Mouse (Mus musculus) midbrain, postnatal 0 days (tissue): ENCODE data around the gene Ankrd52. TPM values are rescaled to one million over a fixed set of nuclear protein-coding genes. Genes with fewer than 3 reads are reported as not detected.

Source experiments
- ATAC-seq: fragments of 200-750 bp; cut with Nextera tagmentation; 2 replicates; pipeline ENCODE4 v1.8.0; 2017; ENCODE audit warnings: moderate number of reproducible peaks, mild to moderate bottlenecking, moderate TSS enrichment, moderate library complexity; ENCODE audit not compliant: low FRiP score
- DNase-seq: peaks from one replicate; pipeline ENCODE4 v3.0.0-alpha.2; 2015; ENCODE audit warnings: low spot score
- H3K27ac ChIP-seq: fragments of 300-500 bp; sonication (generic); 2 replicates; pipeline ENCODE4 v1.5.1; 2014; ENCODE audit warnings: low read depth, mild to moderate bottlenecking, low read length, mixed read lengths
- H3K27me3 ChIP-seq: fragments of 300-500 bp; sonication (generic); 2 replicates; pipeline ENCODE4 v1.6.1; 2014; ENCODE audit warnings: low read length, control low read depth, mixed read lengths; ENCODE audit not compliant: insufficient read depth
- H3K36me3 ChIP-seq: fragments of 300-500 bp; sonication (generic); 2 replicates; pipeline ENCODE4 v1.6.1; 2014; ENCODE audit warnings: low read length, control low read depth, mixed read lengths; ENCODE audit not compliant: insufficient read depth
- H3K4me1 ChIP-seq: fragments of 300-500 bp; sonication (generic); 2 replicates; pipeline ENCODE4 v1.6.1; 2014; ENCODE audit warnings: mild to moderate bottlenecking, control low read depth, antibody characterized with exemption, low read length, mixed read lengths; ENCODE audit not compliant: insufficient read depth
- H3K4me2 ChIP-seq: fragments of 300-500 bp; sonication (generic); 2 replicates; pipeline ENCODE4 v1.6.1; 2014; ENCODE audit warnings: low read depth, mild to moderate bottlenecking, low read length, mixed read lengths; ENCODE audit not compliant: poor library complexity, severe bottlenecking
- H3K4me3 ChIP-seq: fragments of 300-500 bp; sonication (generic); 2 replicates; pipeline ENCODE4 v1.5.1; 2014; ENCODE audit warnings: low read depth, mild to moderate bottlenecking, low read length, moderate library complexity
- H3K9ac ChIP-seq: fragments of 300-500 bp; sonication (generic); replicated peaks from 2 replicates; pipeline ENCODE4 v1.6.1; 2014; ENCODE audit warnings: mild to moderate bottlenecking, low read length, moderate library complexity, mixed read lengths; ENCODE audit not compliant: poor library complexity, severe bottlenecking
- H3K9me3 ChIP-seq: fragments of 300-500 bp; sonication (generic); 2 replicates; pipeline ENCODE4 v1.6.1; 2016; ENCODE audit warnings: low read length, control low read depth
- CTCF ChIP-seq: IDR thresholded peaks from 2 replicates; pipeline ENCODE4 v1.5.1; 2016; ENCODE audit warnings: antibody characterized with exemption, mild to moderate bottlenecking
- WGBS: fragments of 180-500 bp; shearing (Covaris S2); extraction: QIAGEN DNeasy Blood & Tissue Kit; methylation state at CpG from one replicate; pipeline ENCODE4 v1.1.7; 2014; 5-methylcytosine and 5-hydroxymethylcytosine counted together
- microRNA-seq: library from miRNA; unstranded; fragments of <30 nt; microRNA quantifications from one replicate; pipeline ENCODE4, GENCODE M21; 2016; ENCODE audit warnings: borderline number of aligned reads
- polyA plus RNA-seq: library from polyadenylated mRNA; unstranded; fragments of >200 nt; fragmentation: Nextera tagmentation; extraction: Ambion mirVana; gene quantifications from 2 replicates; pipeline ENCODE4 v1.2.1, GENCODE M21; 2015
- total RNA-seq: library from RNA; depleted of rRNA; stranded (reverse); fragments of >200 nt; gene quantifications from 2 replicates; pipeline ENCODE4 v1.2.3, GENCODE M21; 2014; rRNA removed

The Ankrd52 gene
- total and polyA plus RNA-seq, 2 experiments from 2014 or later, result 9.9 to 43.6 TPM

DNA sequence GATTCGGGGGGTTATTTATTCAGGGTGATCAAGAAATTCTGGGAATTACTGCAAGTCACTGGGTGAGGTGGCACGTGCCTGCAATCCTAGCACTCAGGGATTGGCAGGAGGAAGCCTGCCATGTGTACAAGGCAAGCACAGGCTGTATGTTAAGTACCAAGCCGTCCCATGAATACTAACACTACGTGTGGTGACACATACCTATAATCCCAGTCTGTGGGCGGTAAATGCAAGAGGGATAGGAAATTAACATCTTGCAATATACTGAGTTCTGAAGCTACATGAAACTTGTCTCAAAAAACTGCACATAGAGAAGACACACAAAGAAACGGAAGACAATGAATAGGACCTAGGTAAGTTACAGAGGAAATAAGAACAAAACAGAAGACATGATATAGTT lies 74.1 kb downstream of the Ankrd52 start:
- ATAC-seq, result no peak

DNA sequence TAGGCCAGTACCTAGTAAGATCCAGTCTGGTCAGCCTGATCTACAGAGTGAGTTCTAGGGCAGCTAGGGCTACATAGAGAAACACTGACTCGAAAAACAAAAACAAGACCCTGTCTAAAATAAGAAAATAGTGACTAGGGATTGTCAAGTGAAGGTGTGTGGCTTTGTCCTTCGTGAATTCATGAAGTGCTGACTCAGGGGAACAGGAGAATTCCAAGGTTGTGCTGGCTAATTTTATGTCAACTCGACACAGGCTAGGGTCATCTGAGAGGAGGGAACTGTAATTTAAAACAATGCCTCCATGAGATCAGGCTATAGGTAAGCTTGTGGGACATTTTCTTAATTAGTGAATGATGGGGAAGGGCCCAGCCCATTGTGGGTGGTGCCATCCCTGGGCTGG lies 77.6 kb downstream of the Ankrd52 start:
- TF ChIP-seq CTCF, result no peak
- H3K4me2 ChIP-seq, result no peak overlapping the region
- H3K9ac ChIP-seq, result no peak overlapping the region
- no peak for DNase-seq
- no peaks in the 10 kb centered on the region for H3K9me3 ChIP-seq
- WGBS, result 82% methylated on average over 3 of the region's 3 CpGs
- H3K36me3 ChIP-seq, result no peaks in the 10 kb centered on the region
- H3K4me3 ChIP-seq, result no peak overlapping the region
- H3K27me3 ChIP-seq, result no peaks in the 10 kb centered on the region
- no peak overlapping the region for H3K27ac ChIP-seq
- no peak for ATAC-seq
- no peaks in the 10 kb centered on the region for H3K4me1 ChIP-seq

More for the DNA sequence above, 74.1 kb downstream of the Ankrd52 start:
- no peaks in the 10 kb centered on the region for H3K36me3 ChIP-seq
- H3K4me3 ChIP-seq, result no peak overlapping the region
- 84% methylated on average over 6 of the region's 6 CpGs for WGBS
- no peak overlapping the region for H3K27ac ChIP-seq
- no peak overlapping the region for H3K9ac ChIP-seq
- H3K9me3 ChIP-seq, result no peaks in the 10 kb centered on the region
- H3K4me2 ChIP-seq, result no peak overlapping the region
- no peaks in the 10 kb centered on the region for H3K4me1 ChIP-seq
- no peak for DNase-seq
- no peaks in the 10 kb centered on the region for H3K27me3 ChIP-seq
- no peak for TF ChIP-seq CTCF

- H3K9me3 ChIP-seq, result no peaks in the 10 kb centered on the region
- no peaks in the 10 kb centered on the region for H3K36me3 ChIP-seq
- WGBS, result 3% methylated on average over 6 of the region's 6 CpGs
- H3K4me3 ChIP-seq, result no peak overlapping the region
- no peak overlapping the region for H3K27ac ChIP-seq
- TF ChIP-seq CTCF, result peak; percentile 80
- no peaks in the 10 kb centered on the region for H3K27me3 ChIP-seq
- peak; percentile 95 for DNase-seq
- H3K4me1 ChIP-seq, result 0 out of 2 replicates have a peak, but pooled peaks cover under 1% of the 10 kb centered on the region
- H3K4me2 ChIP-seq, result 0 out of 2 replicates have a peak overlapping the region, but pooled peaks have one; percentile 15
- H3K9ac ChIP-seq, result no peak overlapping the region
- ATAC-seq, result 0 out of 2 replicates have a peak, but pooled peaks have one; percentile 44
These were observed 78.4 kb downstream of the Ankrd52 start for GRCm38 (mm10) chr10:128455280-128455679.

- no peak for TF ChIP-seq CTCF
- no peaks in the 10 kb centered on the region for H3K9me3 ChIP-seq
- no peaks in the 10 kb centered on the region for H3K27me3 ChIP-seq
- H3K27ac ChIP-seq, result no peak overlapping the region
- peak overlapping the region; percentile 65 for H3K4me2 ChIP-seq
- H3K9ac ChIP-seq, result no peak overlapping the region
- 82% methylated on average over 6 of the region's 6 CpGs for WGBS
- H3K36me3 ChIP-seq, result peaks cover 7% of the 10 kb centered on the region; the same call in 1 of the 2 replicates
- ATAC-seq (no peak), DNase-seq (no peak)
- H3K4me3 ChIP-seq, result no peak overlapping the region
- peaks cover 7% of the 10 kb centered on the region; the same call in 1 of the 2 replicates for H3K4me1 ChIP-seq
These were observed 80.8 kb downstream of the Ankrd52 start for GRCm38 (mm10) chr10:128457676-128458075.

Small RNA genes lying within 50 kb of the gene (microRNA-seq; reads per million reads assigned to microRNA genes)
- gene Gm25361, result not detected
- gene Gm26308, result not detected
- not detected for gene Mir6914
- gene Mir6915, result 3.7 reads per million, percentile 4 among the genes with 10 or more reads in this experiment
- gene Mir8105, result 1.7 reads per million

Other genes starting within 250 kb of the Ankrd52 start
- 11.1 and 12.9 TPM in 2 replicates for gene Rbms2, start 196.8 kb upstream of the Ankrd52 start, total RNA-seq
- 5.2 and 5.3 TPM in 2 replicates for gene Rbms2, start 196.8 kb upstream of the Ankrd52 start, polyA plus RNA-seq
- 2.5 and 4.4 TPM in 2 replicates for gene Gls2, start 182.7 kb upstream of the Ankrd52 start, total RNA-seq
- gene Gls2, start 182.7 kb upstream of the Ankrd52 start, polyA plus RNA-seq, result 1.2 and 2.5 TPM in 2 replicates
- gene Spryd4, start 165.3 kb upstream of the Ankrd52 start, total RNA-seq, result 17.1 and 29.5 TPM in 2 replicates
- 21.4 and 23.0 TPM in 2 replicates for gene Spryd4, start 165.3 kb upstream of the Ankrd52 start, polyA plus RNA-seq
- 0.22 TPM in 1 of 2 replicates, not detected in the other for gene Mip, start 151.3 kb upstream of the Ankrd52 start, total RNA-seq
- 0.13 TPM in 1 of 2 replicates, not detected in the other for gene Mip, start 151.3 kb upstream of the Ankrd52 start, polyA plus RNA-seq
- 11.0 and 14.6 TPM in 2 replicates for gene Timeless, start 145.1 kb upstream of the Ankrd52 start, total RNA-seq
- 7.7 and 8.1 TPM in 2 replicates for gene Timeless, start 145.1 kb upstream of the Ankrd52 start, polyA plus RNA-seq
- gene Apon, start 123.0 kb upstream of the Ankrd52 start, total RNA-seq, result not detected in 2 replicates
- gene Apon, start 123.0 kb upstream of the Ankrd52 start, polyA plus RNA-seq, result not detected in 2 replicates
- 0.42 TPM in 1 of 2 replicates, not detected in the other for gene Apof, start 108.4 kb upstream of the Ankrd52 start, total RNA-seq
- 0.20 and 0.83 TPM in 2 replicates for gene Apof, start 108.4 kb upstream of the Ankrd52 start, polyA plus RNA-seq
- gene Stat2, start 106.6 kb upstream of the Ankrd52 start, total RNA-seq, result 8.7 and 9.8 TPM in 2 replicates
- 10.5 and 12.9 TPM in 2 replicates for gene Stat2, start 106.6 kb upstream of the Ankrd52 start, polyA plus RNA-seq
- gene Il23a, start 78.4 kb upstream of the Ankrd52 start, total RNA-seq, result not detected in 2 replicates
- gene Il23a, start 78.4 kb upstream of the Ankrd52 start, polyA plus RNA-seq, result 0.12 TPM in 1 of 2 replicates, not detected in the other
- 18.3 and 19.0 TPM in 2 replicates for gene Pan2, start 73.8 kb upstream of the Ankrd52 start, total RNA-seq
- 12.5 and 13.4 TPM in 2 replicates for gene Pan2, start 73.8 kb upstream of the Ankrd52 start, polyA plus RNA-seq
- gene Cnpy2, start 54.7 kb upstream of the Ankrd52 start, total RNA-seq, result 40.3 and 49.4 TPM in 2 replicates
- gene Cnpy2, start 54.7 kb upstream of the Ankrd52 start, polyA plus RNA-seq, result 164 and 176 TPM in 2 replicates
- gene Cs, start 39.4 kb upstream of the Ankrd52 start, total RNA-seq, result 279 and 309 TPM in 2 replicates
- 255 and 271 TPM in 2 replicates for gene Cs, start 39.4 kb upstream of the Ankrd52 start, polyA plus RNA-seq
- gene Coq10a, start 8.1 kb upstream of the Ankrd52 start, total RNA-seq, result 42.8 and 53.2 TPM in 2 replicates
- gene Coq10a, start 8.1 kb upstream of the Ankrd52 start, polyA plus RNA-seq, result 51.7 and 56.4 TPM in 2 replicates
- gene Slc39a5, start 24.1 kb downstream of the Ankrd52 start, total RNA-seq, result 0.16 and 0.61 TPM in 2 replicates
- 0.16 and 0.27 TPM in 2 replicates for gene Slc39a5, start 24.1 kb downstream of the Ankrd52 start, polyA plus RNA-seq
- 63.1 and 82.0 TPM in 2 replicates for gene Nabp2, start 34.4 kb downstream of the Ankrd52 start, total RNA-seq
- gene Nabp2, start 34.4 kb downstream of the Ankrd52 start, polyA plus RNA-seq, result 145 and 157 TPM in 2 replicates
- gene Rnf41, start 34.5 kb downstream of the Ankrd52 start, total RNA-seq, result 94.3 and 103 TPM in 2 replicates
- gene Rnf41, start 34.5 kb downstream of the Ankrd52 start, polyA plus RNA-seq, result 91.6 and 93.8 TPM in 2 replicates
- 216 and 233 TPM in 2 replicates for gene Smarcc2, start 82.1 kb downstream of the Ankrd52 start, total RNA-seq
- 129 and 143 TPM in 2 replicates for gene Smarcc2, start 82.1 kb downstream of the Ankrd52 start, polyA plus RNA-seq
- gene Myl6, start 117.0 kb downstream of the Ankrd52 start, total RNA-seq, result 648 and 715 TPM in 2 replicates
- gene Myl6, start 117.0 kb downstream of the Ankrd52 start, polyA plus RNA-seq, result 946 and 1,057 TPM in 2 replicates
- gene Myl6b, start 121.6 kb downstream of the Ankrd52 start, total RNA-seq, result 24.6 and 28.6 TPM in 2 replicates
- gene Myl6b, start 121.6 kb downstream of the Ankrd52 start, polyA plus RNA-seq, result 4.9 and 5.4 TPM in 2 replicates
- 16.2 and 16.6 TPM in 2 replicates for gene Esyt1, start 148.8 kb downstream of the Ankrd52 start, total RNA-seq
- gene Esyt1, start 148.8 kb downstream of the Ankrd52 start, polyA plus RNA-seq, result 7.3 and 7.4 TPM in 2 replicates
- 20.6 and 30.3 TPM in 2 replicates for gene Zc3h10, start 170.7 kb downstream of the Ankrd52 start, total RNA-seq
- 12.0 and 12.5 TPM in 2 replicates for gene Zc3h10, start 170.7 kb downstream of the Ankrd52 start, polyA plus RNA-seq
- 772 and 807 TPM in 2 replicates for gene Rpl41, start 172.2 kb downstream of the Ankrd52 start, total RNA-seq
- gene Rpl41, start 172.2 kb downstream of the Ankrd52 start, polyA plus RNA-seq, result 2,464 and 2,473 TPM in 2 replicates
- 78.0 and 82.4 TPM in 2 replicates for gene Pa2g4, start 188.9 kb downstream of the Ankrd52 start, total RNA-seq
- 107 and 110 TPM in 2 replicates for gene Pa2g4, start 188.9 kb downstream of the Ankrd52 start, polyA plus RNA-seq
- gene Erbb3, start 212.5 kb downstream of the Ankrd52 start, total RNA-seq, result 1.1 and 1.2 TPM in 2 replicates
- 0.21 and 0.33 TPM in 2 replicates for gene Erbb3, start 212.5 kb downstream of the Ankrd52 start, polyA plus RNA-seq
- gene Rps26, start 249.6 kb downstream of the Ankrd52 start, total RNA-seq, result 1,580 and 1,646 TPM in 2 replicates
- gene Rps26, start 249.6 kb downstream of the Ankrd52 start, polyA plus RNA-seq, result 382 and 398 TPM in 2 replicates